Mouse (Mus musculus): Measurements from ENCODE around the gene 4930426L09Rik. TPM values are rescaled to one million over a fixed set of nuclear protein-coding genes. Genes with fewer than 3 reads are reported as not detected.

The 4930426L09Rik gene
- polyA plus RNA-seq, 1 experiment from 2014 or later = 0.92 TPM

DNA sequence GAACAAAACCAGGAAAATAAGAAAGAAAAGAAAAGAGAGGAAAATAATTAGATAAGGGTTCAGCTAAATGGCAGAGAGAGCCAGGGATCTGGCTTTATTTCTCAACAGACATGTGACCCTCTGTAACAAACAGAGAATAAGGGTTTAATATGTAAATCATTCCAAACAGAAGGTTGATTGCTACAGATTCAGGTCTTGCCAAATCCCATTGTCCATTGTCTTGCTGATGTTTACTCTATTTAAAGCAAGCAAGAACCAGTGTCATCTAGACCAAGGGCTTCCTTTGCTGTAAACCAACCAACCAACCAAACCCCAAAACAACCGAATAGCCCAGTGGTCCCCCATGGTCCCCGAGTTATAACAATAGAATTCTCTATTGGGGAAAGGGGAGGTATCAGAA is 19.9 kb downstream of the 4930426L09Rik start:
- H3K4me1 ChIP-seq = no peaks in the 10 kb centered on the region
- H3K27me3 ChIP-seq = no peaks in the 10 kb centered on the region
- no peak for ATAC-seq (ENCODE audit: low FRiP score, low read depth)
- no peak overlapping the region for H3K4me3 ChIP-seq
- H3K4me2 ChIP-seq (replicated peaks) = no peak overlapping the region
- H3K9ac ChIP-seq (replicated peaks) = no peak overlapping the region
- H3K36me3 ChIP-seq = no peaks in the 10 kb centered on the region
- no peaks in the 10 kb centered on the region for H3K9me3 ChIP-seq
- 60% methylated on average over 2 of the region's 2 CpGs for WGBS
- H3K27ac ChIP-seq (replicated peaks) = no peak overlapping the region

DNA sequence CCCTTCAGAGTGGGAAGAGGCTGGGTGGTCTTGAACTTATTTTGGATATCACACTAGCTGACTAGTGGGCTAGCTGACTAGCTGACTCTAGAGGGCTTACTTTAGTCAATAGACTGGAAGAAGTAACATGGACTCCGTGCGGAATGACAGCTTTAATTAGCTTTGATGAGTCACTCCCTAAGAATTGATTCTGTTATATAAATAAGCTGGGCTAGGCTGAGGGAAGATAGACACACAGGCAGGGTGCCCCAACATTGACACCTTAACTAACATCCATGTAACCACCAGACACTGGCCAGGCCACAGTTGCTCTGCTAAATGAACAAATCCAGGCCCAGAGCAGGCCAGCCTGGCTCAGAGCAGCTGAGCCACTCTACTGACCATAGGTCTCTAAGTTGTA is 26.7 kb downstream of the 4930426L09Rik start:
- no peak overlapping the region for H3K4me3 ChIP-seq
- H3K9ac ChIP-seq (replicated peaks) = no peak overlapping the region
- 0 out of 2 replicates have a peak, but pooled peaks have one; percentile 19 for ATAC-seq (ENCODE audit: low FRiP score, low read depth)
- H3K4me1 ChIP-seq = no peaks in the 10 kb centered on the region
- no peaks in the 10 kb centered on the region for H3K36me3 ChIP-seq
- no peak overlapping the region for H3K27ac ChIP-seq (replicated peaks)
- peaks cover under 1% of the 10 kb centered on the region; the same call in 1 of the 2 replicates for H3K9me3 ChIP-seq
- no peak overlapping the region for H3K4me2 ChIP-seq (replicated peaks)
- H3K27me3 ChIP-seq = no peaks in the 10 kb centered on the region
- WGBS = 76% methylated on average over 2 of the region's 2 CpGs

DNA sequence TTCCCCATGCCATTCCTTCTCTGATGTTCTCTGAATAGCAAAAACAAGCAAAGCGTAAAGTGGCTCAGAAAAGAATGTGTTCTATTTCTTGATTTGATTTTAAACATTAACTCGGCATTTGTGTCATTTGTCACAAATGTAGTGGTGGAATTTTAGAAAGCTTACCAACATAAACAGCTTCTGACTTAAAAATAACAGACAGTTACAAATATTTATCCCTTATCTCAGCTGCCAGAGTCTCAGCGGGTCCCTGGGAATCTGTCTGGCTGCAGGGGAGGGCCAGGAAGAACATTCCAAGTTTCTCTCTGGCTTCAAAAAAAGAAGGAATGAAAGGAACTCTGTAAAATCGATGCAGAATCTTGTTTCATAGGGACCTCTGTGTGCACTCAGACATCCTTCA is 39.3 kb downstream of the 4930426L09Rik start:
- Histone ChIP-seq H3K4me2 (replicated peaks) (no peak overlapping the region), H3K9ac (replicated peaks) (no peak overlapping the region), H3K27me3 (no peaks in the 10 kb centered on the region), H3K36me3 (no peaks in the 10 kb centered on the region), H3K9me3 (no peaks in the 10 kb centered on the region), H3K4me1 (no peaks in the 10 kb centered on the region), H3K27ac (replicated peaks) (no peak overlapping the region), H3K4me3 (no peak overlapping the region)
- ATAC-seq (ENCODE audit: low FRiP score, low read depth) = no peak
- 83% methylated on average over 4 of the region's 4 CpGs for WGBS

DNA sequence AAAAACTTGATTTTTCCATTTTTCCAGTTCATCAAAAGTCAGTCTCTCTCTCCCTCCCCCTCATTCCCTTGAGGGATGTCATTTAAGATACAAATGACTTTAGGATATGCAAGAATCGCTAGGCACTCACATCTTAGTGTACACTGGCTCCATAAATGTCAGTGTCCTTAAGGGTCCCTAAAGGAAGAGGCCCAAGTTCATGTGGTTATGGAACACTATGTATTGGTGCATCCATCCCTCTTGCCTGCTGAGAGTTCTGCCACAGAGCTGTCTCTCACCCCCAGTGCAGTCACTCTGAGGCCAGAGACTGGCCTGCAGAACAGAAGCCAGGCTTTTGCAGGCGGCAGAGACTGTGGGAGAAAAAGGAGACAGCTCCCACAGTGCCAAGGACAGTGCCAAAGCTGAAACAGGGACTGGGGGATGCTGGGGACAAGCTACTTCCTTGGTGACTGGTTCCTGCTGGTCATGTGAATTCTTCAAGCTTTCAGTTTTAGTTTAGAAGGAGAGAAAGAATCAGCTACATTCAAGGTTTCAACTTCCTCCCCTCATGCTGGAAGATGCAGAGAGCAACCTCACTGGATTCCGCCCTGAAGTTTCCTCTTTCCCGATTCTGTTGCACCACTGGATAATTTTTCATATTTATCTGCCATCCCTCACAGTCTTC is 39.9 kb downstream of the 4930426L09Rik start:
- no peaks in the 10 kb centered on the region for H3K4me1 ChIP-seq
- H3K27ac ChIP-seq (replicated peaks) = no peak overlapping the region
- H3K4me2 ChIP-seq (replicated peaks) = no peak overlapping the region
- H3K4me3 ChIP-seq = no peak overlapping the region
- no peaks in the 10 kb centered on the region for H3K36me3 ChIP-seq
- H3K9ac ChIP-seq (replicated peaks) = no peak overlapping the region
- no peaks in the 10 kb centered on the region for H3K27me3 ChIP-seq
- no peaks in the 10 kb centered on the region for H3K9me3 ChIP-seq
- WGBS = 82% methylated on average over 4 of the region's 4 CpGs
- ATAC-seq (ENCODE audit: low FRiP score, low read depth) = no peak

DNA sequence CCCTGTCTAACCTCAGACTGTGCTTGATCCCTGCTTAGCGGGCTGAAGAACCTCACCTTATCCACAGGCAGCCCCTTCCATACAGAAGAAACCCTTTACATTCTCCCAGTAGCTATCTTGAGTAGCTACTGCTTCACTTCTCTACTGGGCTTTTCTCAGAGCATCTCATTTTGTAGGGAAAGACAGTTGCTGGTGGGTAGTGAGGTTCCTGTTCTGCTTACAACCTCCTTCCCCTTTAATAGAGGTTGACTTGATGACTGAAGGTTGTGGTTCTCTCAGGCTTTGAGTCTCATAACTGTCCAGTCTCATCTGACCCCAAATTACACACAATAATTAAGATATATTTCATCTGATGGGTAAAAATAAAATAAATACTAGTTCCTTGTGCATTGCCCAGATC is 50.1 kb downstream of the 4930426L09Rik start:
- H3K4me2 ChIP-seq (replicated peaks) = no peak overlapping the region
- ATAC-seq (ENCODE audit: low FRiP score, low read depth) = no peak
- no peaks in the 10 kb centered on the region for H3K27me3 ChIP-seq
- H3K36me3 ChIP-seq = no peaks in the 10 kb centered on the region
- H3K9me3 ChIP-seq = no peaks in the 10 kb centered on the region
- no peak overlapping the region for H3K9ac ChIP-seq (replicated peaks)
- no peaks in the 10 kb centered on the region for H3K4me1 ChIP-seq
- no peak overlapping the region for H3K4me3 ChIP-seq
- WGBS = 80% methylated on average over 1 of the region's 1 CpGs
- no peak overlapping the region for H3K27ac ChIP-seq (replicated peaks)

DNA sequence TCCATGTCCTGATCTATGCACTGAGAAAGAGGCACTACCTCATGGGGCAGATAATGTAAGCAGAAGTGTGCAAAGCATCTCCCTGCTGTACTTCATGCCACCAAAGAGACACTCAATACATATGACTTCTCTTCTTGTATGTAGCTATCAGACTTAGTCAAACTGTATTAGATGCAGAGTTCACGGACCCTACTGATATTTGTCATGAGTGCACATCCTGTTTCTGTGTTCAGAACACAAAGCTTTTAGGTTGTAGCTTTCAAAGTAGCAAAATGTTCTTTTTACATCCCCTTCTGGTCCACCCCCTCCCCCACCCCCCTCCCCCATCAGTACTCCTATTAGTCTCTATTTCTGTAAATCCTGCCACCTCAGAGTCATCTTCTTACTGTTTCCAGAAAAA is 51.2 kb downstream of the 4930426L09Rik start:
- no peak for ATAC-seq (ENCODE audit: low FRiP score, low read depth)
- H3K27ac ChIP-seq (replicated peaks) = no peak overlapping the region
- no peak overlapping the region for H3K4me3 ChIP-seq
- 91% methylated on average over 1 of the region's 1 CpGs for WGBS
- H3K36me3 ChIP-seq = no peaks in the 10 kb centered on the region
- no peaks in the 10 kb centered on the region for H3K27me3 ChIP-seq
- H3K9ac ChIP-seq (replicated peaks) = no peak overlapping the region
- no peaks in the 10 kb centered on the region for H3K9me3 ChIP-seq
- H3K4me2 ChIP-seq (replicated peaks) = no peak overlapping the region
- no peaks in the 10 kb centered on the region for H3K4me1 ChIP-seq

Other genes starting within 250 kb of the 4930426L09Rik start
- 10.7 and 12.0 TPM in 2 replicates for gene Pip4k2a, start 217 bp upstream of the 4930426L09Rik start, polyA plus RNA-seq (2016; fragmentation: Nextera tagmentation; extraction: Ambion mirVana)
- gene Armc3, start 201.0 kb downstream of the 4930426L09Rik start, polyA plus RNA-seq (2016; fragmentation: Nextera tagmentation; extraction: Ambion mirVana) = 0.34 and 0.50 TPM in 2 replicates

Data from midbrain, embryonic 12.5 days (tissue).